Mouse (Mus musculus) right cerebral cortex, adult 18-20 months (tissue): ENCODE results near the gene Atp2b4.
A peak's percentile ranks its signal among the peaks of the same experiment; 100 is the strongest.

Experiments
- DNase-seq: peaks from one replicate; pipeline ENCODE4 v3.0.0; 2022; ENCODE audit warnings: mixed read lengths

The Atp2b4 gene

DNA sequence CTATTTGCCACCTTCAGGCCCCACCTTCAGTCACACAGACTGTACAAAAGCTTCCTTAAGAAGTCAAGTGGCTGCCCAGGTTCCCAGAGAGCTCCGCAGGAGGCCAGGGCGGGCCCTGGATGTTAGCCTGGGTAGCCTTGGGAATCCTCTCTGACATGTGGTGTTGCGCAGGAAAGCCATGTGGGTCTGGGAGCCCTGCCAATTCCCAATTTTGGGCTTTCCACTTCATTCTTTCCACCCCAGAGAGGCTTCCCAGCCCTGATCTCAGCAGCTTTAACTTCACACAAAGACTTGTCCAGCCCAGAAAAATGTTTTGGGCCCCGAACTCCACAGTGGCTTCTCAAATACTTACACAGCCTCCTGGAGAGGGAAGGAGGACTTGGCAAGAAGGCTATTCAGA is 56.2 kb downstream of the Atp2b4 start:
- peak; percentile 26 for DNase-seq

DNA sequence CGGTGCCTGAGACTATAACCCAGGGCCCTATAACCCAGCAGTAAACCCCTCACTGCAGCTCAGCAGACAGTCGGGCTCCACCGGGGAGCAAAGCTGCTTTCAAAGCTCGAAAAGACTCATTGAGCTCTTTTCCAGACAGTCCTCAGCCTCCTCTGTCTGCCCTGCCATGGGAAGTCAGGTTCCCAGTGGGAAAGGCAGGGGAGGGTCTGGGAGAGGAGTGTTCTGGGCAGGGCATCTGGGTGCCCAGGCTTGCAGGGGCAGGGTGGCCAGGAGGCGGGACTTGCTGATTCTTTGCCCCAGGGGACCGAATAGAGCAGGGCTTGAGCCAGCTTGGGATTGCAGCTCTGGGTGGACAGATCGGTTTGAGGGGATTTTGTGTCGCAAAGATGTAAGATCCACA is 58.3 kb downstream of the Atp2b4 start:
- no peak for DNase-seq

DNA sequence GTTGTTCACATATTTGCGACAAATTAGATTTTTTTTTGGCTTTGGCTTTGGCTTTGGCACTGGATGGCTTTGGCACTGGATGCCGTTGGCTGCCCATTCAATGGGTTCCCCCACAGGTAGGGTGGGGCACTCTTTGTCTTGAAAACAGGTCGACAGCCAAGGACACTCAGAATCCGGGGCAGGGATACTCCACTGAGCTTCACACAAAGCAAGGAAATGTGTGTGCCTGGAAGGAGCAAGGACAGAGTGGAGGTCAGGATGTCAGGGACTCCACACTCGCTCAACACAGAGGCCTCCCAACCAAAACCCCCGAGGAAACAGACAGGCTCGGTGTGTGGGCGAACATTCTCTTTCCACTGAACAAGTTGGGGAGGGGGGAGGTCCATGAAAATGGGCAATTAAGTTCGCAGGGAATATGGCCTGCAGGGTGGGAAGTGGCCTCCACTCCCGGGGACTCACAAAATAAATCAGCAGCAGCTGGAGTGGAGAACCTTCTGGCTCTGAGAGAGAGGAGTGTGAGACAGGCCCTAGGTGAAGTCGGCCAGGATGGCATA is 58.9 kb downstream of the Atp2b4 start:
- no peak for DNase-seq

DNA sequence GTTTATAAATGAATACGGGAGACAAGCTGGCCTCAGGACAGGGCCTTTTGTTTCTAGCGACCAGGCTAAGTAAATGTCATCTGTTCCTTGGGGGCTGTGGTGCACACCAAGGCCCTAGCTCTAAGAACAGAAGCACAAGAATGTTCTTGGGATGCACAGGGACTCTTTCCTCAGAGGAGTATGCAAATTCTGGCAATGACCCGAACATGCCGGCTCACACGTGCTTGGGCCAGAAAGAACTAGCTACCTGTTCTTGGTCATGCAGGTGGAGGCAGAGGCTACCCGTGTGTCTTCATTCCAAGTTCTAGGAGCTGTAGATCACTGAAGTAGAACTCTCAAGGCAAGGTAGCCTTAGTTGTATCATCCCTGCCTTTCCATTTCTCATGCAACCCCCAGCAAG is 59.7 kb downstream of the Atp2b4 start:
- DNase-seq = no peak

DNA sequence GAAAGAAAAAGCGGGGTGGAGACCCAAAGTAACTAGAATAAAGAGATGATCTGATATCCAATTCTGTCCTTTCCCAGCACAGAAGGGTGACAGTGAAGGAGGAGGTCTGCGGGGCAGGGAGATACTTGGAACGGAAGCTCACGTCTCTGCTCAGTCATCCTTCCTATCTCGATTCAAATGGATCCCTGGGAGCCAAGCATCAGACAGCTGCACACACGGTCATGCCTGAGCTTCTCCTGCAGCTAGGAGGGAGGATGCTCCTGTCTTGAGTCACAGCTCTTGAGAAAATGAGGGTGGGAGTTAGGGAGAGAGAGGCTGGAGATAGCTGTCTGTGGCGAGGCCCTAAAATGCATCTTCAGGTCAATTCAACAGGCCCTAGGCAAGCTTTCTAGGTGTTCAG is 64.2 kb downstream of the Atp2b4 start:
- peak; percentile 15 for DNase-seq

DNA sequence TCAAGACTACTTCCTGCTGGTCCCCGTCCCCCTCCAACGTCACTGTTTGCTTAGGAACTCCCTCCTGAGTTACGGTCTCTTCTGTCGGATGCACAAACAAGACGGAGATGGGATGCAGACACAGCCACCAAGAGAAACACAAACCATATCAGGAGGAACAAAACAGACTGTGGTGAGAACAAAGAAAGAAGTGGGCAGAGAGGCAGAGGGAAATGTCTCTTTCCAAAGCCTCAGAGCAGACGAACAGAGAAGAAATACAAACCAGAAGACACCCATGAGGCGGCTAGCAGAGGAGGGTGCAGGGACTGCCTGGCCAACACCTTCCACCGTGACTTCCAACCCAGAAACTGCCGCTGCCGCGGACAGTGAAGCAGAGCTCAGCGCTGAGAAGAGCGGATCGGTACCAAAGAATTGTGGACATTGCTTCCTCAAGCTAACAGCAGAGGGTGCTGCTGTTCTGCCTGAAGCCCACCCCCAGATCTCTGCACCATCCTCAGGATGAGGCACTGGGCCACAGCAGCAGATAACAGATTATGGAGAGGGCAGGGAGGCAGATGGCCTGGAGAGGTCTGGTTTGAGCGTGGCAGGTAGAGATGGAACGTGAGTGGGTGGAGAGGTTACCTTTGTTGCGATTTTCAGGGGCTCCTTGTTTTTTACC is 64.7 kb downstream of the Atp2b4 start:
- peak; percentile 77 for DNase-seq

DNA sequence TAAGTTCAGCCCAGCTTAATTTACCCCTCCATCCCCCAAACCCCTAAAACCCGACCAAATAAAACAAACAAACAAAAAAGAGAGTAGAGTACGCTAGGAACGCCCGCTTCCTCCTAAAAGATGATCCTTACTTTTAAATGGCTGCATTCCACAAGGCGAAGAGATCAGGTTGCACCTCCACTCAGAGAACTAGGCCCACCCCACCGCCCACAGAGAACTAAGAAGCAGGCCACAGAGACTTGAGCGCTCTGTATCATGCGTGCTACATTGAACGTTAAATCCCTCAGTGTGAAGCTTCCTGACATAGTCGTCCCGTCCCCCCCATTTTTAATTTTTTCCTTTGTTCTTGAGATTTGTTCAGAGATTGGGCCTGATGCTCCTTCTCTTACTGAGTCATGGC is 68.0 kb downstream of the Atp2b4 start:
- DNase-seq = no peak

DNA sequence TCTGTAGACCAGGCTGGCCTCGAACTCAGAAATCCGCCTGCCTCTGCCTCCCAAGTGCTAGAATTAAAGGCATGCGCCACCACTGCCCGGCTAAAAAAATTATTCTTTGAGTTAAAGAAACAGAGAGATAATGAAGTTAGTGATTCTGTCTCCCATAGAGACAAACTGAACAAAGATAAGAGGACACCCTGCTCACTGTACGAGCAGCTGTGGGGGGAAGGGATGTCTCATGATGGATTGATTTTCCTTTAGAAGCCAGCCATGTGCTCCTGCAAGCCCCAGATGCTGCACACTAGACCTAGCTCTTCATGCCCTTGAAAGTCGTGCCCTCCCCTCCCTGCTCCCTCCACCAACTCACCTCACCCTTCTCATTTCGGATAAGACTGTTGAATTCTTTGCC is 72.5 kb downstream of the Atp2b4 start:
- DNase-seq = no peak

DNA sequence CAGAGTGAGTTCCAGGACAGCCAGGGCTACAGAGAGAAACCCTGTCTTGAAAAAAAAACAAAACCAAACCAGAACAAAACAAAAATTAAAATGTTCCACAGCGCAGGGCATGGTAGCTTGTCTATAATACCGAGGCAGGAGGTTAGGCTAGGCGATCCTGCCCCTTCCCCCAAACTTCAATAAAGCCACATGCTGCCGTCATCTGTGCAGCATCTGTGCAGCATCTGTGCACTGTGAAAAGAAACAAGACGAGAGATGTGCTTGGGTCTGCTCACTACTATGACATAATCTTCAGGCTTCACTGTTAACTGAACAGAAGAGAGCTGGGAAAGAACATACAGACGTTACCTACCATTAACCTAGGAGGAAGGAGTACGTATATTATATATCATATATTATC is 80.5 kb downstream of the Atp2b4 start:
- no peak for DNase-seq

DNA sequence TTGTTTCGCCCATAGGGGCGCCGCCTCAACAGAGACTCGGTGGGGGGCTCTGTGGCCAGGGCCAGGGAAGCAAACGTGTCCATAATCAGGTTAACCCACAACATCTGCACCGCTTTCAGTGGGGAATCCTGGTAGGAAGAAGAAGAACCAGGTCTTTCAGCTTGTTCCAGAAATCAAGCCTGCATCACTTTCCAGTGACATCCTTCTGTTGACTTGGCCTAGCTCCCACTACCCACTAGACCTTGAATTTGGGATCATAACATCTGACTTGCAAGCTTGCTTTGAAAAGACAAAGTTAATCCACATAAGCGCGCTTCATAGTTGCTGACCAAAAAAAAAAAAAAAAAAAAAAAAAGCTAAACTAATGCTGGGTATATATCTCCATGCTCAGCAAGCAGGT is 82.1 kb downstream of the Atp2b4 start:
- DNase-seq = no peak

DNA sequence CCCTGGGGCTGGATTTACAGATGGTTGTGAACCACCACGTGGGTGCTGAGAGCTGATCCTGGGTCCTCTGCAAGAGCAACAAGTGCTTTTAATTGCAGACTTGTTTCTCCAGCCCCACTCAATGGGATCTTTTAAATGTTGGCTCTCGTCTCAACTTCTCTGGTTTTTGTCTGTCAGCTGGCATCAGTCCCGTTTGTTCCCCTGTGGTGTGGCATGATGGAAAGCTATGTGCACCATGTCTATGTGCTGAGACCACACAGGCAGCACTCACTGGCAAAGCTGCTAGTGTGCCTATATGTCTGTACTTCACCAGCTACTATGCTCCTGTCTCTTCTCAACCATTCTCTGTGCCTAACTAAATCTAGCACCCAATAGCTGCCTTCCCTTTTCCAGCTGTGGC is 82.5 kb downstream of the Atp2b4 start:
- no peak for DNase-seq

DNA sequence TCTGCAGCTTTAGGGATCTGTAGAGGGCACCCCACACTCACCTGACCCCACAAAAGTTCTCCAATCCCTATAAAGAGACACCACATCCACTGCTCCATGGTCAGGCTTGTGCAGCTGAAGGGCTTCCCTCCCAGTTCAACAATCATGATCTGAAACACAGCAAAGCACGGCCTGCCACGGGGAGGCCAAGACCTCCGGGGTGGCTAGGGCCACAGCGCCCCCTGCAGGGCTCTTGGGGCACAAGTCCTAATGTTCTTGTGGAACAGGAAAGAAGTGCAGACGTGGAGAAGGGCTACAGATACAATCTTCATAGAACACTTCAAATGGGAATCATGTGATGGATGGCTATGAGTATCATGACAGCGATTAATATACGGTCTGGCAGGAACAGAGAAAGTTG is 84.4 kb downstream of the Atp2b4 start:
- no peak for DNase-seq

DNA sequence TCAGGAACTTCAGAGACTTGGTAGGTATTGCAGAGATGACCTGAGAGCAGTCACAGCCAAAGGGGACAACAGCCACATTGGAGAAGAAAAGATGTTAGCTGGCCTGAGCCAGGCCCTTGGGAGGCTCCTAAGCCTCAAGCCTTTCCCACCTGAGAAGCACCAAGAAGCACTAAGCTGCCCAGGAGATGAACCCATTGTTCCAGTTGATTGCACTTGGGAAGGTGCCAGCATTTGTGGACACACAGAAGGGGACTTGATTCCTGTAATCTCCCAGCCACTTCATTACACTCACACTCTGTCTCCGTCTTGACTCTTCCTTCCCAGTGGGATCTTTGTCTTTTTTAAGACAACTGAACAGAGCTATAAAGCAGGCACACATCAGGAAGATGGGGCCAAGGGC is 85.7 kb downstream of the Atp2b4 start:
- no peak for DNase-seq

DNA sequence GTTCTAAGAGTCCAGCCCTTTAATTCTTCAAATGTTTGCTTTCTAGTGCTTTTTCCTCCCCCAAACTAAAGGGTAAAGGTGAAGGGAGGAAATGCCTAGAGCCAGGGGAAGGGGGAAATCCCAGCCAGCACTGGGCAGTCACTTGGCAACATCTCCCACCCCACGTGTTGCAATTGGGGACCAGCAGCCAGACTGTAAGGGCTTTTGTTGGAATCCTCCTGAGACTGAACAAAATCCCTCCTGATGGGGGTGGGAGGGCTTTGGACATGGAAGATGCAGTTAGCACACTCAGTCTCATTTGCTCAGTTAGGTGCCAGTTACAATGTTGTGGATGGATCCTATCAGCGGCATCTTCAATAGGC is 87.9 kb downstream of the Atp2b4 start:
- DNase-seq = no peak

DNA sequence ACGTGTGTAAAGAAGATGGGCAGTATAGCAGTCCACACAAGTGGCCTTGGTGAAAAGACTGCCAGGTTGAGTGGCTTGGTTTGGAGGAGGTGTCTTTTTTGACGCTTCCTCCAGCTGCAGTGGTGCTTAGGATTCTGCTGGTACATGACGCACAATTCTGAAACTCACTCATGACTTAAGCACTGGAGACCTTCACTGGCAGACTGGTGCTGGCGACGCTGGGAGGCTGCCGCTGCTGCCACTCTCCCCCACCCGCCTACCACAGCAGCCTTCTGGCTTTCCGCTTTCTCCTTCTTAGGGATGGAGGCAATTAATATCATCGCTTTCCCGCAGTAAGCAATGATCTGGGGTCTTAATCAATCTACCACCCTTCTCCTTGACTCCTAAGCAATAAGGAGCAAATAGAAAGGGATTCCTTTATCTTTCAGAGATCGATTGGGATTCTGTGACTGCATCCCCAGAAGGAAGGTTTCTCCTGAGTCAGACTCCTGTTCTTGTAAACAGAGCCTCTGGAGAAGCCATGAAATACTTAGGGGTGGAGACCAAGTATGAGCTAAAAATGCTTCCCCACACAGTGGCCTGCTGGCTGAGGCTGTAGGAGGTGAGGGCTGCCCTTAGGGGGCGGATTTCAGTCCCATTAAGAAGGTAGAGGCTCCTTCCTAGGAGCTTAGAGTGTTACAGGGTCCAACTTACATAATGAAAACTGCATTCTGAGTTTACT is 88.4 kb downstream of the Atp2b4 start:
- DNase-seq = peak; percentile 47

DNA sequence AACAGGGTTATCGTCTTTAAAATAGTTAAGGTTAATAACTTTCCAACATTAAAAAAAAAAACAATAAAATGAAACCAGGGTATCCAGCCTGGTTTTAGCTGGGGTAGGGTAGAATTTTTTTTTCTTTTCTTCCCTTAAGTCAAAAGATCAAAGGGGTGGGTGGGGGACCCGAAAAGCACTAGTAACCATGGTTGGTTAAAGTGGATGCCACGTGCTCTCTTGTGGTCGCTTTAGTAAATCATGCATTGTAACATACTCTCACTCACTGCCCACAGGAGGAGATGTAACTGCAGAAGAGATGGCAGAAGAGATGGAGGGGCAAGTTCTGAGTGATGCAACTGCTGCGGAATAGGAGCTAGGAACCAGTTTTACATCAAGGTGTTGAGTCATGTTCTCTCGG is 89.5 kb downstream of the Atp2b4 start:
- DNase-seq = no peak

DNA sequence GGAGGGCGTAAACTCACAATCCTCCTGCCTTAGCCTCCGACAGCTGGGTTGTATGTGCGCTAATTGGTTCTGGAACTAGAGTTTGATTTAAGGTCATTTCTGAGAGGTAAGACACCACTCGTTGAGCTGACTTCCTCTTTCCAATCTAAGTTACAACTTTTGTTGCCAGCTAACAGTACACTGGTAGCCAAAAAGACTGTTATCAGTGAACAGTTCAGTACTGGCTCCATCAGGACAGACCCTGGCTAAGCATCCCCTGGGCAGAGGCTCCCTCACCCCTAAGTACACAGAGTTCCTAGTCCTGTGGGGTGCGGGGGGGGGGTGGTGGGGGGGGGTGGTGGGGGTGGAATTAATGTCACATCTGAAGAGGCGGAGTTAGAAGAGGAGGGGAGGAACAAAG is 89.9 kb downstream of the Atp2b4 start:
- no peak for DNase-seq

DNA sequence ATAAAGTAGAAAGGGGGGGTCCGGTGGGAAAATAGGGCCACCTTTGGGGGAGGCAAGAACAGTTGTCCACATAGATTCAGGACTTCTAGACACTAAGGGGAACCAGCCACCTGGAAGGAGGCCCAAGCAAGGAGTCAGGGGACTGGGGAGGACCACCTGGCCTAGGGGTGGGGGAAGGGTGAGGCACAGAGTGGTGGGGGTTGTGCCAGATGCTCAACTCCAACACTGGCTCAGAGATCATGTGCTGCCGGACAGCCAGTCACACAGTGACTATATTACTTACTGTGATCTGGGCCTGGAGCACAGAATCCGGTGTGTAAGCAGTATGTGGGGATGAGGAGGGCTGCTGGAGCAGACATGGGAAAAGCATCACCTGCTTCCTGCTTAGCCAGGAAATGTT is 91.5 kb downstream of the Atp2b4 start:
- DNase-seq = no peak

DNA sequence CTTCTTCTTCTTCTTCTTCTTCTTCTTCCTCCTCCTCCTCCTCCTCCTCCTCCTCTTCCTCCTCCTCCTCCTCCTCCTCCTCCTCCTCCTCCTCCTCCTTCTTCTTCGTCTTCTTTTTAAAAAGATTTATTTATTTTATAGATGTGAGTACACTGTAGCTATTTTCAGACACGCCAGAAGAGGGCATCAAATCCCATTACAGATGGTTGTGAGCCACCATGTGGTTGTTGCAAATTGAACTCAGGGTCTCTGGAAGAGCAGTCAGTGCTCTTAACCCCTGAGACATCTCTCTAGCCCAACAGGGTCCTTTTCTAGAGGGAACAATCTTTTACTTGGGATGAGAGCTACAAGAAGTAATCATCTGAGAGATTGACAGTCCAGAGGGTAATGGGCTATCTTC is 99.0 kb downstream of the Atp2b4 start:
- peak; percentile 22 for DNase-seq

DNA sequence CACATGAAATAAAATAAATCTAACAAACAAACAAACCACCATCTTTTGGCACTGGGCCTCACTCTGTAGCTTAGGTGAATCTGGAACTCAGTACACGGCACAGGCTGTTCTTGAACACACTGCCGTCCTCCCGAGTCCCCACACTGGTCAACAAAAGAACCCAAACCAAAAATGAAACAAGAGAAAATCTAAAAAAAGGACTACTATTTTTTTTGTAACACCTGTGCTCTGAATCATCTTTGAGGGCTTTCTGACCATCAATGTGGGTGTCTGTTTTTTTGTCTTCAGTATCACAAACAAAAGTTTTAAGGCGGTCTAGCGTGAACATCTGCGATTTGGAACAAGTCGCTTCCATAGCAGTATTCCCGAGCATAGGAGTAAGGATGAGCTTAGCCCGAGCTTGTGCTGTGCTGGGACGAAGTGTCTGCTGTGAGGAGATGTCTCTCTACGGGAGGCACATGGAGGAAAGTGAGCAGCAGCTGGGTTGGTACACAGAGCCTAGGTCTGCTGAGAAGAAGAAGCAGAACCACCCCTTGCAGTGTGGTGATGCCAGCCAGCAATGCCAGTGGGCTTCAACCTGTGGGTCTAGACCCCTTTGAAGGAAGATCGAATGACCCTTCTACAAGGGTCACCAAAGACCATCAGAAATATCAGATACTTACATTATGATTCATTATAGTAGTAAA is 102.8 kb downstream of the Atp2b4 start:
- DNase-seq = no peak

DNA sequence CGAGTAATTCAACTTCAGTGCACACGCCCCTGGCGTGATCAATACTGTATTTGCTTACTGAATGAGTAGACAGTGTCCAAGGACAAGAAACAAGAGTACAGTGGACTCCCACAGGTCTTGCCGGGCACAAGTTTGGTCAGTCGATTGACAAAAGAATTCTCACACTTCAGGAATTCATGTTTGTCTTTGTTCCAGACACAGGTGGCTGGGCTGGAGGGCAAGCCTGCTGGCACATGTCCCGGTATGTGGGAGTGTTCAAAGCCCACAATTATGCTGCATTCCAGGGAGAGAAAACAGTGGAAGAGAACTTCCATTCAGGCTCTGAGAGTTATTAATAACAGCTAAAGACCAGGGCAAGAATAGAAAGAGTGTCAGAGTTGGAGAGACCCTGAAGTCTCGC is 104.9 kb downstream of the Atp2b4 start:
- no peak for DNase-seq

DNA sequence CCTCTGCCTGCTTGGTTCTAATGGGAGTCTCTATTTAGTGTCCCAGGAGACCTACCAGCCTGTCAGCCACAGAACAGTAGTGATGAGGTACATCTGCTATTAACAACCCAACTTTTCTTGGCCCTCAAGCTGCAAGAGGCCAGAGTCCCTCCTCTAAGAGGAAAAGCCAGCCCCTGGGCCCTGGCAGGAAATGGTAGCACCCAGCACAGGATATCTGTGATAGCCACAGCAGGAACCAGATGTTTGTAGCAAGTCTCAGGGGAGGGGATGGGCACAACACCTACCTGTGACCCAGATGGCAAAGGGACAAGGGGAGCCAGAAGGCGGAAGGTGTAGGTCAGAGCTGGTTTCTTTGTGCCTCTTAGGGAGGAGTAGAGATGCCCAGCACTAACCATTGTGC is 106.0 kb downstream of the Atp2b4 start:
- no peak for DNase-seq

DNA sequence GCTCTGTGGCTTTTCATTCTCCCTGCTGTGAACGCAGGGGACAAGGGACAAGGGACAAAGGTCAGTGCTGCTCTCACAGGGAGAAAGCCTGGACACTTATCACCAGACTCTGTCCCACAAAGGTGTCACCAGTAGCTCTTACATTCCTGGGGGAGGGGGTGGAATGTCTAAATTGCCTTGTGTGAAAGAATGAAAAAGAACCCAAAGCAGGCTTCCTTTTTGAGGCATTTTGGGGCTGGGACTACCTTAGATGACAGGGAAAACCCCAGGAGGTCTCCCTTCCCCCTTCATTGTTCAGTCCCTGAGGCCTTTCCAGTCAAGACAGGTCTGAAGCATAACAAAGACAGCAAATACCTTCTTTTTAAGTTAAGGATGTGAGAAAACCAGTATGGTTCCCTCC is 106.5 kb downstream of the Atp2b4 start:
- DNase-seq = no peak

DNA sequence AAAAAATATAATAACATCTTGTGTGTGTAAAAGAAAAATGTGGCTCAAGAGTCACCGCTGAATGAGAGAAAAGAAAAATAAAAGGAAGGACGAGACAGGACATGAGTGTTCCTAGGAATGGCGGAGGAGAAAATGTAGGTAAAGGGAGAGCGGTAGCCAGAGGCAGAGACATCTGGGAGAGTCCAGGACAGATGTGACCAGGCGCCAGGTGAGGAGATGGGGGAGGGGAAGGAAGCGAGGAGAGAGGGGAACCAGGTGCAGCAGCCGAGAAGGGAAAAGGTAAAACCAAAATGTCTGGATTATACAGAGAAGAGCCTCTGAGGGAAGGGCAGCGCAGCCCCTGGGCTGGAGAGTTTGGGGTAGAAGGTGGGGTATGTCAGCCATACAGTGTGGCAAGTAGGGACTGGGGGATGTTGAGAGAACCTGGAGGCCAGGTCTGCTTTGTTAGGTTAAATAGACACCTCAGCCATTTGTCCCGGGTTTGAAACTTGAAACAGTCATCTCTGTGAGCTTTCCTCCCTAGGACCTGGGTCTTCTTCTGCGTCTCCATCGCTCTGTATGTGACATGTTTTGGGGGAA is 107.2 kb downstream of the Atp2b4 start:
- DNase-seq = no peak
